Mouse (Mus musculus): Measurements from ENCODE around the gene Corin. TPM values are rescaled to one million over a fixed set of nuclear protein-coding genes. Genes with fewer than 3 reads are reported as not detected.
A peak's percentile ranks its signal among the peaks of the same experiment; 100 is the strongest.

The Corin gene
- total and polyA plus RNA-seq, 2 experiments = 0.46 TPM; not detected in 1

DNA sequence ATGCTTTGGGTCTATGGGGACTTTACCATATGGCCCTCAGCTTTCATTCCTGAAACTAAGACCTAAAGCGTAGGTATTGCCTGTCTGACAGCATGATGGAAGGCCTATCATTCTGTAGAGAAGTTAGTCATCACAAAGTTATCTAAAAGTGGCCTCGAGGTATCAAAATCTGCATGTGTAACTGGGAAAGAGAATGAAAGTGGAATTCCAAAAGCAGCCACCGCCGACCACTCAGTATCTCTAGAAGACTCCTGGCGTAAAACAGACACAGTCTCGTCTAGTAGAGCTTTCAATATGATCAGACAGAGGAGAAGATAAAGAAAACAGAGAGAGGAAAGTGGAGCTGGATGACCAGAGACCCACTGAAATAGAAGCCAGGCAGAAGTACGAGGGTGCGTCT is 123.7 kb downstream of the Corin start:
- Histone ChIP-seq H3K4me1 (ENCODE audit: control insufficient read depth, insufficient read depth, low read length) (peaks cover 6% of the 10 kb centered on the region; the same call in 1 of the 2 replicates), H3K4me3 (ENCODE audit: insufficient read depth, low read depth, low read length) (no peak overlapping the region), H3K9ac (ENCODE audit: low read depth, low read length) (no peak overlapping the region), H3K36me3 (ENCODE audit: control insufficient read depth, insufficient read depth, low read length) (no peaks in the 10 kb centered on the region), H3K79me2 (ENCODE audit: control insufficient read depth, insufficient read depth, low read length) (no peaks in the 10 kb centered on the region), H3K27me3 (ENCODE audit: control insufficient read depth, insufficient read depth, low read length) (no peaks in the 10 kb centered on the region), H3K27ac (replicated peaks; ENCODE audit: insufficient read depth, low read depth, low read length) (no peak overlapping the region)
- DNase-seq (ENCODE audit: extremely low read depth, low read depth, low spot score) = no peak
- TF ChIP-seq POLR2A (IDR thresholded peaks at IDR 0.05; ENCODE audit: extremely low read depth, insufficient read depth, low read length) (no peak), CTCF (IDR thresholded peaks at IDR 0.05; ENCODE audit: low read depth, low read length) (no peak)
- WGBS = 82% methylated on average over 8 of the region's 8 CpGs

DNA sequence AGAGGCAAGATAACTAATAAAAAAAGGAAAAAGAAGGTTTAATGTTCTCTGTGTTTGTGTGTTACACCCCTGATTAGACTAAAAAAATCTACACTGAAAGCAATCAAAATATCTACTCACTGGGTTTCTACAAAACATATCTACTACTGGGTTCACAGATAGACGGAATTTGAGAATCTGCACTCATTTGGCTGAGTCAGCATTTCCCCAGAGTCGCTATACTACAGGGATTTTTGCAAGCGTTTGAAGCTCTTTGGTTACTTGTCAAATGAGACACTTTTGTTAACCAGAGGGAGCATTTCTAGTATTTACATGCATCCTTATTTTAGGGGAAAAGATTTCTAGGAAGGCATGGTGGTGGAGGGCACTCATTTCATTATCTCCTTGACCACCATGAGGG is 136.3 kb downstream of the Corin start:
- no peak for TF ChIP-seq CTCF (IDR thresholded peaks at IDR 0.05; ENCODE audit: low read depth, low read length)
- no peak for TF ChIP-seq POLR2A (IDR thresholded peaks at IDR 0.05; ENCODE audit: extremely low read depth, insufficient read depth, low read length)
- WGBS = 94% methylated on average over 3 of the region's 3 CpGs
- Histone ChIP-seq H3K9ac (ENCODE audit: low read depth, low read length) (no peak overlapping the region), H3K27me3 (ENCODE audit: control insufficient read depth, insufficient read depth, low read length) (no peaks in the 10 kb centered on the region), H3K27ac (replicated peaks; ENCODE audit: insufficient read depth, low read depth, low read length) (no peak overlapping the region), H3K79me2 (ENCODE audit: control insufficient read depth, insufficient read depth, low read length) (no peaks in the 10 kb centered on the region), H3K4me1 (ENCODE audit: control insufficient read depth, insufficient read depth, low read length) (peaks cover 10% of the 10 kb centered on the region), H3K36me3 (ENCODE audit: control insufficient read depth, insufficient read depth, low read length) (no peaks in the 10 kb centered on the region), H3K4me3 (ENCODE audit: insufficient read depth, low read depth, low read length) (no peak overlapping the region)
- DNase-seq (ENCODE audit: extremely low read depth, low read depth, low spot score) = no peak

DNA sequence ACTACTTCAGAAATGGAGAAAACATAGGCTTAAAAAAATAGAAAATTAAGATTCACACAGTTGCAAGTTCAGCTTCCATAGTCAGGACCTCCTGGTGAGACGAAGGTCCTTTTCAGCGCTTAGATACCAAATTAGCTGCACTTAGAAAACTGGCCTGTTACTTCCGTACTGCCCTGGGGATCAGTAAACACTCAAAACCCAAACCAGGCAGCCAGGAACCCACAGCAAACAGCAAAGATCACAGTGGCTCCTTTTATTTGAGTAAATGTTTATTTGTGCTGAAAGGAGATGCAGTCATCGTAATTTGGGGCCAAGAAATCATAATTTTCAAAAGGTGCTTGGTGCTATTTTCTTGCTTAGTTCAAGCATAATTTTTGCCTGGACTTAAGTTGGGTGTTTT is 138.5 kb downstream of the Corin start:
- peaks cover 10% of the 10 kb centered on the region for H3K4me1 ChIP-seq (ENCODE audit: control insufficient read depth, insufficient read depth, low read length)
- H3K9ac ChIP-seq (ENCODE audit: low read depth, low read length) = no peak overlapping the region
- 16% methylated on average over 4 of the region's 4 CpGs for WGBS
- no peak overlapping the region for H3K4me3 ChIP-seq (ENCODE audit: insufficient read depth, low read depth, low read length)
- TF ChIP-seq CTCF (IDR thresholded peaks at IDR 0.05; ENCODE audit: low read depth, low read length) = no peak
- TF ChIP-seq POLR2A (IDR thresholded peaks at IDR 0.05; ENCODE audit: extremely low read depth, insufficient read depth, low read length) = no peak
- no peaks in the 10 kb centered on the region for H3K27me3 ChIP-seq (ENCODE audit: control insufficient read depth, insufficient read depth, low read length)
- DNase-seq (ENCODE audit: extremely low read depth, low read depth, low spot score) = peak; percentile 93
- peak overlapping the region; percentile 11; the same call in 1 of the 2 replicates for H3K27ac ChIP-seq (replicated peaks; ENCODE audit: insufficient read depth, low read depth, low read length)
- H3K79me2 ChIP-seq (ENCODE audit: control insufficient read depth, insufficient read depth, low read length) = no peaks in the 10 kb centered on the region
- no peaks in the 10 kb centered on the region for H3K36me3 ChIP-seq (ENCODE audit: control insufficient read depth, insufficient read depth, low read length)

DNA sequence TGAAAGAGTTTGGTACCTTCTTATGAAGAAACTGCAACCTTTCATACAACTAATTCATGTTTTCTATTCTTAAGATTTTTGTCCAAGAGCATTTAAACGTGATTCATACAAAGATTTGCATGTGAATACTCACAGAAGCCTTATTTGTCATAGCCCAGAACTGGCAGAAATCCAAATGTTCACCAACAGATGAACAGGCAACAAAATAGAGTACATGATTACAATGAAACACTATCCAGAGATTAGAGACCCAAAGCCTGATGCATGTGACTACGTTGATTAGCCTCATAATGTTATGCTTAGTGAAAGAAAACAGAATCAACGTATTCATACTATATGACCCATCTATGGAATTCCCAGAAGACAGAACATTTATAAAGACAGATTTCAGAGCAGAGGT is 140.4 kb downstream of the Corin start:
- Histone ChIP-seq H3K27me3 (ENCODE audit: control insufficient read depth, insufficient read depth, low read length) (no peaks in the 10 kb centered on the region), H3K36me3 (ENCODE audit: control insufficient read depth, insufficient read depth, low read length) (no peaks in the 10 kb centered on the region), H3K79me2 (ENCODE audit: control insufficient read depth, insufficient read depth, low read length) (no peaks in the 10 kb centered on the region), H3K4me1 (ENCODE audit: control insufficient read depth, insufficient read depth, low read length) (peaks cover 10% of the 10 kb centered on the region), H3K4me3 (ENCODE audit: insufficient read depth, low read depth, low read length) (no peak overlapping the region), H3K9ac (ENCODE audit: low read depth, low read length) (no peak overlapping the region), H3K27ac (replicated peaks; ENCODE audit: insufficient read depth, low read depth, low read length) (no peak overlapping the region)
- DNase-seq (ENCODE audit: extremely low read depth, low read depth, low spot score) = no peak
- TF ChIP-seq CTCF (IDR thresholded peaks at IDR 0.05; ENCODE audit: low read depth, low read length) = no peak
- no peak for TF ChIP-seq POLR2A (IDR thresholded peaks at IDR 0.05; ENCODE audit: extremely low read depth, insufficient read depth, low read length)
- 72% methylated on average over 3 of the region's 3 CpGs for WGBS

DNA sequence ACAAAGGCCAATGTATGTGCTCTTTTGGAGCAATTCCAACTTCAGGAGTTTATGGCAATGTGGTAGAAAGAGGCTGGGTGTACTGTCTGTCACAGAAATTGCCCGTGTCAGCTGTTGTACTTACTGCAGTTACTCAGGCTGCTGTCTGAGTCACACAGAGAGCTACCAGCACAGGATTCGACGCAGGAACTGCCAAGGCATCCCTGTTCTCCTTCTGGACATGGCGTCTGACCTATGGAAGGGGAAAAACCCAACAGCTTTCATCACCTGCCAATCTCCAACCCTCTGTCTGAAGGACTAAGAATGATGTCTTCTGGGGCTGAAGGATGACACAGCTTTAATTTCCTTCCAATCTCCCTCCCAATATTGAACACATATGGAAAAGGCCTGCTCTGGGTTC is 150.5 kb downstream of the Corin start:
- Histone ChIP-seq H3K4me3 (ENCODE audit: insufficient read depth, low read depth, low read length) (no peak overlapping the region), H3K79me2 (ENCODE audit: control insufficient read depth, insufficient read depth, low read length) (no peaks in the 10 kb centered on the region), H3K9ac (ENCODE audit: low read depth, low read length) (no peak overlapping the region), H3K36me3 (ENCODE audit: control insufficient read depth, insufficient read depth, low read length) (no peaks in the 10 kb centered on the region), H3K4me1 (ENCODE audit: control insufficient read depth, insufficient read depth, low read length) (no peaks in the 10 kb centered on the region), H3K27ac (replicated peaks; ENCODE audit: insufficient read depth, low read depth, low read length) (no peak overlapping the region), H3K27me3 (ENCODE audit: control insufficient read depth, insufficient read depth, low read length) (no peaks in the 10 kb centered on the region)
- TF ChIP-seq CTCF (IDR thresholded peaks at IDR 0.05; ENCODE audit: low read depth, low read length) = no peak
- TF ChIP-seq POLR2A (IDR thresholded peaks at IDR 0.05; ENCODE audit: extremely low read depth, insufficient read depth, low read length) = no peak
- WGBS = 74% methylated on average over 4 of the region's 4 CpGs
- DNase-seq (ENCODE audit: extremely low read depth, low read depth, low spot score) = no peak

DNA sequence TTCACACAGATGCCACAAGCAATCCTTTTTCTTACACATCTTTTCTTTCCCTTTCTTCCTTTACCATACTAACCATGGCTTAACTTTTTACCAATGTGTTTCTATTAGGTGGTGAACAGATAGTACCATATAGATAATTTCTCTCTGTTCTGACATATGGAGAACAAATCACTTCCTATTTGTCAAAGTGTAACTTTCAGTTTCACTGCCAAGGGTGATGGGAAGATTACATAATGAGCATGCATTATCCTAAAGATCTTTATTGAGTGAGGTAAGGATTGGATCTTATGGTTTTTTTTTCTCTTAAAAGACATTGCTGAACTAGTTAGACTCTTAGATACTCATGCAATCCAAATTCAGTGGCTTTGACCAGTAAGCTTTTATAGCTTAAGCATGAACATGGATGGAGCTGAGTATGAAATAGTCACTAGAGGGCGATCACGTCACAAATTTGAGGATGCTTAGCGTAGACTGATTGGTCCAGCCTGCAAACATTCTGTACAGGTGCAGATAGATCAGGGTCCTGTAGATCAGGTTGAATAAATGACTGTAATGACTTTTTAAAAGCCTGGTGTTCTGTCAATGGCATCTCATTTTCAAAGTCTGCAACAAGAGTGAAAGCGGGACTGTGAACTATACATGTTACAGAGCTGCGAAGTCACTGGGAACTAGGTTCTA is 154.1 kb downstream of the Corin start:
- DNase-seq (ENCODE audit: extremely low read depth, low read depth, low spot score) = peak; percentile 73
- no peaks in the 10 kb centered on the region for H3K27me3 ChIP-seq (ENCODE audit: control insufficient read depth, insufficient read depth, low read length)
- no peak for TF ChIP-seq POLR2A (IDR thresholded peaks at IDR 0.05; ENCODE audit: extremely low read depth, insufficient read depth, low read length)
- peak; percentile 58 for TF ChIP-seq CTCF (IDR thresholded peaks at IDR 0.05; ENCODE audit: low read depth, low read length)

More for the DNA sequence above, 154.1 kb downstream of the Corin start:
- H3K36me3 ChIP-seq (ENCODE audit: control insufficient read depth, insufficient read depth, low read length) = no peaks in the 10 kb centered on the region
- no peak overlapping the region for H3K9ac ChIP-seq (ENCODE audit: low read depth, low read length)
- no peaks in the 10 kb centered on the region for H3K79me2 ChIP-seq (ENCODE audit: control insufficient read depth, insufficient read depth, low read length)
- no peak overlapping the region for H3K4me3 ChIP-seq (ENCODE audit: insufficient read depth, low read depth, low read length)
- no peak overlapping the region for H3K27ac ChIP-seq (replicated peaks; ENCODE audit: insufficient read depth, low read depth, low read length)
- 36% methylated on average over 5 of the region's 5 CpGs for WGBS
- H3K4me1 ChIP-seq (ENCODE audit: control insufficient read depth, insufficient read depth, low read length) = no peaks in the 10 kb centered on the region

Measured in liver, adult 2 months (tissue).